Mouse (Mus musculus): Measurements from ENCODE around the gene Gm13119. TPM values are rescaled to one million over a fixed set of nuclear protein-coding genes. Genes with fewer than 3 reads are reported as not detected.

Gm13119 gene
- polyA plus RNA-seq, 1 experiment from 2014 or later, result not detected

Other genes starting within 250 kb of the Gm13119 start
- gene Oog3, start 195.3 kb upstream of the Gm13119 start, polyA plus RNA-seq (2016; fragmentation: Nextera tagmentation; extraction: Ambion mirVana), result not detected in 2 replicates
- not detected in 2 replicates for gene Oog2, start 167.2 kb upstream of the Gm13119 start, polyA plus RNA-seq (2016; fragmentation: Nextera tagmentation; extraction: Ambion mirVana)
- gene C87977, start 144.6 kb upstream of the Gm13119 start, polyA plus RNA-seq (2016; fragmentation: Nextera tagmentation; extraction: Ambion mirVana), result not detected in 2 replicates
- gene Pramel5, start 77.5 kb upstream of the Gm13119 start, polyA plus RNA-seq (2016; fragmentation: Nextera tagmentation; extraction: Ambion mirVana), result not detected in 2 replicates
- not detected in 2 replicates for gene Gm13128, start 27.7 kb upstream of the Gm13119 start, polyA plus RNA-seq (2016; fragmentation: Nextera tagmentation; extraction: Ambion mirVana)
- not detected in 2 replicates for gene Pramef20, start 20.0 kb downstream of the Gm13119 start, polyA plus RNA-seq (2016; fragmentation: Nextera tagmentation; extraction: Ambion mirVana)
- gene Pramef12, start 50.5 kb downstream of the Gm13119 start, polyA plus RNA-seq (2016; fragmentation: Nextera tagmentation; extraction: Ambion mirVana), result 0.08 TPM in 1 of 2 replicates, not detected in the other
- gene 1700012P22Rik, start 80.8 kb downstream of the Gm13119 start, polyA plus RNA-seq (2016; fragmentation: Nextera tagmentation; extraction: Ambion mirVana), result not detected in 2 replicates
- not detected in 2 replicates for gene Gm9944, start 95.4 kb downstream of the Gm13119 start, polyA plus RNA-seq (2016; fragmentation: Nextera tagmentation; extraction: Ambion mirVana)
- gene Aadacl3, start 105.8 kb downstream of the Gm13119 start, polyA plus RNA-seq (2016; fragmentation: Nextera tagmentation; extraction: Ambion mirVana), result not detected in 2 replicates
- gene 9430007A20Rik, start 161.9 kb downstream of the Gm13119 start, polyA plus RNA-seq (2016; fragmentation: Nextera tagmentation; extraction: Ambion mirVana), result not detected in 2 replicates
- gene Gm13124, start 207.2 kb downstream of the Gm13119 start, polyA plus RNA-seq (2016; fragmentation: Nextera tagmentation; extraction: Ambion mirVana), result not detected in 2 replicates

Data from neural tube, embryonic 12.5 days (tissue).